Mouse (Mus musculus) embryo, embryonic 10 days (tissue): ENCODE data around the gene Gabarapl1.

Experiments used
- DNase-seq: peaks from one replicate; pipeline ENCODE4 v3.0.0-alpha.2; 2015; ENCODE audit warnings: low spot score

The Gabarapl1 gene

DNA sequence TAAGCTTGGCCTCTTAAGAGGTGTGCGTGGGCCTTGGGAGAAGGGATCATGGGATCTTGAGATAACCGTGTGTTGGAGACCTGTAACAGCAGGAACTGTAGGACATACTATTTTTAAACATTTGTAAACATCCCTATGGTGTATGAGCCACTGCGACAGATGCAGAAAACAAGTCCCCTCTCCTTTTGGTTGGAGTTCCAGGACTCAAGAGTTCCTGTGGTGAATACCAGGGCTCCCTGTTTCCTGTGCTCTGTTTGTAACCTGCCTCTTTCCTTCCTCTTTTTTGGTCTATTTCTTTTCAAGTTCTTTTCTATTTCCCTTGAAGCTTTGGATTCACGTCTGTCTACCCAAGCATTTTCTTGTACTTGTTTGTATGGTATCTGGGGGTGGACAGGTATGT is 2.8 kb downstream of the Gabarapl1 start:
- no peak for DNase-seq

DNA sequence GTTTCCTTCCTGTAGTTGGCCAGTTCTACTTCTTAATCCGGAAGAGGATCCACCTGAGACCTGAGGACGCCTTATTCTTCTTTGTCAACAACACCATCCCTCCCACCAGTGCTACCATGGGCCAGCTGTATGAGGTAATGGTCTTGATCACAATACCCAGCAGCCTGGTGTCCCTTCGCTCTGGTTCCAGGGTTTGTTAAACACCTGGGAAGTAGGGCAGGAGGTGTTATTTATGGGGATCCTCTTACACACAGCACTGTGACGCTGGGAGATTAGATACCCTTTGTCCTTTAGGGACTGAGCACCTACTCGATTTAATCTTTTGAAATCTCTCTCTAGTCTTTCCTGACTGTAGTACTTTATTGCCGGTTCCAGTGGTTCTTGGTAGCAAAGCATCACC is 5.6 kb downstream of the Gabarapl1 start:
- no peak for DNase-seq

DNA sequence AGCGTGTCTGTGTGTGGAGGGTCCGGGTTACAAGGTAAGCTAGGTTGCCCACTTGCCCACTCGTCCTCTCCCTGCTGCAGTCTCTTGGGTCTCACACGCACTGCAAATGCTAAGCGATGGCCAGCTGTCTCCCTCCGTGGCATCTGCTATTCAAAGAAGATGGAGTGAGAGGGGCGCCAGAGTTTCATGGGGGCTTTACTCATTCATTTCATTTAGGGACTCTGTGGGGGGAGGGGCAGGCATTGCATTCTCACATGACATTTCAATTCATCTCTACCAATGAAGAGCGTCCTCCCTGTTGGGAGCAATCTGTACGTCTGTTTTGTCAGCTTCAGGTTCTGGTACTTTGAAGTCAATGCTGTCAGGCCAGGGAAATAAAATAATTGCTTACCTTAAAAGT is 9.0 kb downstream of the Gabarapl1 start:
- DNase-seq = no peak

DNA sequence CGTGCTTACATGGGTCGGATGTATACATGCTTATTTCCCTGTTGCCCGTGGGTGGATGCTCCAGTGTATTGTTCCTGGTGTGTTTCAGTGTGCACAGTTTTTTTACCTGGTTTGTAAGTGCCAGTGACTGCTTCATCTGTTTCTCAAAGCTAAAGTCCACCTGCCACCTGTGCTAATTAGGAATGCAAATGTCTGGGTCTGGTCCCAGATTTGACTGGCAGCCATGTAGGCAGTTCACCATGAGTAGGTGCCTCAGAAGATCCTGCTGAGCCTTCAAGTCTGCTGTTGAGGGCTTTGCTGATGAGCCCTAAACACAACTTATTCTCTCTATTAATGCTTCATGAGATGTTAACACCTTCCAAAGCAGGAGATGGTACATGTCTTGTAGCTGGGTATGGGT is 9.6 kb downstream of the Gabarapl1 start:
- no peak for DNase-seq

DNA sequence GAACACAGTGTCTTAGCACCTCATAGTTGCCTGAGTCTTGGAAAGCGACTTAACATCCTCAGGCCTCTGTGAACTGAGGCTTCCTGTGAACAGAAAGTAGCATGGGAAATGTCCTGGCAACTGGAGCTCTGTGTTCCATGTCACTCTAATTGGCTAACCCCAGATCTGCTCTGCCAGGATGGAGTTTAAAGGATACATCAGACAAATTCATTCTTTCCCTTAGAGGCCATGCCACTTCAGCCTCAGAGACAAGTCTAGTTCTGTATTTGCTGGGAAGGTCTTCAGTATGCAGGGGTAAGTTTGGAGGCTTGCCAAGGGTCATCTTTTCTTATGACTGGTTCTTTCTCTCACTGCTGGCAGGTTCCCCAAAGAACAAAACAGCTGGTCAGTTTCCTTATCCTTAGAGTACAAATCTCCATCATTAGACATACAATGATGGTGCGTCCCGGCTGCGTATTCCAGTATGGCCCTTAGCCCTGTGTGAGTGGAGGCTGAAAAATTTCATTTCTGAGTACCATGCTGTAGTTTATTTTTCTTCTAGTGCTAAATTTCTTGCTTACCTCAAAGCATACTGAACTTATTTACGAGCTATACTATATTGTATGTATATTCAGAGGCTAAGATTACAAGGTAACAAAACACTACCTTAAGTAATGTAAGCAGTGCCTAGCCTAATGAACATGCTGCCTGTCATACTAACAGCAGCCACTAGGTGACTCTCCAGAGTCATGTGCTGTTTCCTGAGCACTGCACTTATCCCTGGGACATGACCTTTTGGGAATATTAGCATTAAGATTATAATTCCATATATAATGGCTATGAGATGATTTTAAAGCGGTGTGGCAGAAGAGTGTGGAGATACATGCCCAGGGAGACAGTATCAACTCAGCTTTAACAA is 11.0 kb downstream of the Gabarapl1 start:
- DNase-seq = peak; percentile 80

DNA sequence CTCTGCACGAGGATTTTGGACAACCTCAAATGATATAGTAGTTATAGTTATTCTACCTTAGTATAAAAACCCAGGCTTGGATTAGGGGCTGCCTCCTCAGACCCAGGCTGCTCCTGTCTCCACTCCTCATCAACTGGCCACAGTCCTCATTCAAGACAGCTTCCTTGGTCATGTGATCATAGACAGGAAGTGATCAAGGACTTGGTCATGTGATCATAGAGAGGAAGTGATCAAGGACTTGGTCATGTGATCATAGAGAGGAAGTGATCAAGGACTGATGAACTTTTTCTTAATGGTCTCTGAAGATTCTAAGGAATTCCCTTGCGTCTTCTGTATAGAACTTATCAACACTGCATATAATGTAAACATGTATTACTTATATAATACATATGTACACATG is 14.3 kb downstream of the Gabarapl1 start:
- no peak for DNase-seq

DNA sequence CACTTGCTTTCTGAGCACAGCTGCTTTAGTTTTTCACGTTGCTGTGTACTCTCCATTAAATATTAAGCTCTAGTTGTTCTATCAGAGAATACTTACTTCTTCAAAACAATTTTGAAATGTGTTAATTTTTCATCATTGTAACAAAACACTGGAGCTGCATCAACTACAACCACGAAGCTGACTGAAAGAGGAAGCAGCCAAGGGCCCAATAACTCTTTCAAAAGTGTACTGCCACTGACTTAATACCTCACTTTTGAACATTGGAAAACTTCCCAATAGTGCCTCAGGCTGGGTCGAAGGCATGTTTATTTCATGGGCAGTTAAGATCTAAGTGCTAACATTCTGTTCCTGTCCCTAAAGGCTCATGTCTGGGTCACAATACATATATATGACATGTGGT is 15.0 kb downstream of the Gabarapl1 start:
- no peak for DNase-seq

DNA sequence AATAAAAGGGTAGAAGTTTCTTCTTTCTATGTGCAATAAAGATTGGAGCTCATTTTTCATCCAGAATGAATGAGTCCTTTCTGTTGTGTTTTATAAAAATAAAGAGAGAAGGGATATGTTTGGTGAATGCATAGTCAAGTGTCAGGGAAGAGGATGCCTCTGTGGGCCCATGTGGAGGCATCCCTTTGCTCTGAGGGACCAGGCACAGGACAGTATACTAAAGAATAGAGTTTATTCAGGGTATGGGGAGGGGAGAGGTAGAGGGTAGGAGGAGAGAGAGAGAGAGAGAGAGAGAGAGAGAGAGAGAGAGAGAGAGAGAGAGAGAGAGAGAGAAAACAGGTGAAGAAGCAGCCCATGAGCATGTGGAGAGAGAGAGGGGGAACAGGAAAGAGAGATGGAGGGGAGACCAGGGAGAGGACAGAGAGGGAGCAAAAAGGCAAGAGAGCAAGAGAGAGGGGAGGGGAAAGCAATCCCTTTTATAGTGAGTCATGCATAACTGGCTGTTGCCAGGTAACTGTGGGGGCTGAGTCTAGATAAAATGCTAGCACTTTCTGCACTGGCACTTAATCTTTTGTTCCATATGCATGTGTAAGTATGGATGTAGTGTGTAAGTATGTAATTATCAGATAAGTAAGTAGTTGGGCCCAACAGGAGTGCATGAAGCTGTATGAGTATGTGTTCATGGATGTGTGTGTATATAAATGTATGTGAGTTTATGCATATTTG is 24.5 kb downstream of the Gabarapl1 start:
- peak; percentile 45 for DNase-seq

DNA sequence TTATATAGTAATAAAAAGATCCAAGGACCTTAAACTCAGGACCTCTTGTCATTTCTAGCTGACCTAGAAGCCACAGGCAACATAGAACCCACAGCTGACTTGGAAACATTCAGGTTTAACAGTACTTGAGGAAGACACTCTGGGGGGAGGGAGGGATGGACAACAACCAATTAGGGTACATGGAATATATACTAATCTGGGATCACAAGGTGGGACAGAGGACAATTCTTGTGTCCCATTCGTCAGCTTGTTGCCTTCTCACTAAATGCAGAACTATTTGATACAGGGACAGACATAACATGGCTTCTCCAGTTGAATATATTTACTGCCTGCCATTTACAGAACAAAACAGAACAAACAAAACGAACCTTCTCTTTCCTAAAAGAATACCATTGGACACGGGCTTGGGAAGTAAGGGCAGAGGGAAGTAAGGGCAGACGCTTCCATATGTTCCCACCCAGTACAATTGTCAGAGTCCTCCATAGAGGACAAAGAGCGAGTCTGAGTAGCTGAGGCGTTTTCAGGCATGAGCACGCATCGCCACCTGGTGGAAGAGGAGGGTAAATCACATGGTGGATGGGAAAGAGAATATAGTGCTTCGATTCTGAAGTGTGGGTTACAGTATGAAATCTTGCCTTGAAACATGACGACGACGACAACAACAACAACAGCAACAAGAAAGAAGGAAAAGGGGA is 26.1 kb downstream of the Gabarapl1 start:
- DNase-seq = peak; percentile 91

DNA sequence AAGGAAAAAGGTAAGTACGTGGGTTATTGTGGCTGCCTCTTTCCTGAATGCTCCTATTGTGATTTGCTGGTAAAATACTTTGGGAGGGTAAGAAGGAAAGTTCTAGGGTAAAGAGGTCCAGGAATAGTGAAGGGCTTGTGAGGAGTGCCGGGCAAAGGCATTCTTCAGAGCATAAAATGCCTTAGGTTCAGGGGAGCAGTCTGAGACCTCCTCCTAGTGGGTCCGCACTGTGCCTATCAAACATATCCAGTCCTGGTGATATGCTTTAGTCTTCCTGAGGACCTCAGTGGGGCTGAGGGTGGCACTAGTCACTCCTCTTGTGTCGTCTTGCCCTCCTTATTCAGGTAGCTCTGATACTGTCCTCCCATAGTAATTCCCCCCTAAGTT is 26.7 kb downstream of the Gabarapl1 start:
- no peak for DNase-seq

DNA sequence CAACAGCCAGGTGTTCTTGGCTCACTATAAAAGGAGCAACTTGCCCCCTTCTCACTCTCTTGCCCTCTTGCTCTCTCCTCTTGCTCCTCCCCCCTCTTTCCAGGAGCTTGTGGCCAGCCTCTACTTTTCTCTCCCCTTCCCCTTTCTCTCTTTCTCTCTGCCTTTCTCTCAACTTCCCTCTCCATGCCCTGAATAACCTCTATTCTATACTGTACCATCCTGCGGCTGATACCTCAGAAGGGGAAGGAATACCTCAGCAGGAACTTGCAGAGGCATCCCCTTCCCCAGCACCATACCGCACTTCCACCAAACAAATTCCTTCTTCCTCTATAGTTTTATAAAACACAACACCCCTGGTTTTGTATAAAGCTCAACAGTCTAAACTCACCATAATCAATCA is 32.3 kb downstream of the Gabarapl1 start:
- no peak for DNase-seq

DNA sequence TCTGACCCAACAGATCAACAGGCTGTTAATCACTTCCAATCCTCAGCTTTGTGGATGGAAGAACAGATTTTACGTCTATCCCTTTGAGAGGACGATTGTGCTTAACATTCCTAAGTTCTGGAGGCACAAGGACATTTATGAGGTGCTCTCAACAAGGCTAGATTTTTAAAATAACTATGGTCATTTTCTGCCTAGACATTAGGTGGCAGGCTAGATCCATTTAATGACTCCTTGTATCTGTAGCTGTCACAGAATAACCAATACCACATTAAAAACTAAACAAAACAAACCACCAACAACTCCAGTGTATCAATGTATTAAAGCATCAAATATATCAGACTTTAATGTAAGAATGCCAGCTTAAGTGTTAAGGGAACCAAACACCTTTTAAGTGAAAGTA is 42.4 kb downstream of the Gabarapl1 start:
- no peak for DNase-seq

DNA sequence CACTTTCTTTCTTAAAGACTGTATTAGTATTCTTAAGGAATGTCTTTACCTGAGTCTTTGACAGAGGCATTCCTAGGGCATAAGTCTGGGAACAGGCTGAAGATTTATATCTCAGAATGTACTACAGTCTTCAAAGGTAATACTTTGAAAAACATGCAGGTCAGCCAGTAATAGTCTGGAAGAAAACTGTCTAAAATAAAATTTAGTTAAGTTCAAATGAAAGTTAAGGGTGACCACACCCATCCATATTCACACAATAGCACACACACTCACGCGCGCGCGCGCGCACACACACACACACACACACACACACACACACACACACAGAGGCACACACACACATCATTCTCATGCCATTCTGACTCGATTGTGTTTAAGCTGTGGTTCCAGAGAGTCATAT is 44.6 kb downstream of the Gabarapl1 start, which contains the start of gene Klre1:
TSS of gene Klre1 (plus strand) at position 301 of the 400 bp plus-strand sequence.
- DNase-seq = no peak

DNA sequence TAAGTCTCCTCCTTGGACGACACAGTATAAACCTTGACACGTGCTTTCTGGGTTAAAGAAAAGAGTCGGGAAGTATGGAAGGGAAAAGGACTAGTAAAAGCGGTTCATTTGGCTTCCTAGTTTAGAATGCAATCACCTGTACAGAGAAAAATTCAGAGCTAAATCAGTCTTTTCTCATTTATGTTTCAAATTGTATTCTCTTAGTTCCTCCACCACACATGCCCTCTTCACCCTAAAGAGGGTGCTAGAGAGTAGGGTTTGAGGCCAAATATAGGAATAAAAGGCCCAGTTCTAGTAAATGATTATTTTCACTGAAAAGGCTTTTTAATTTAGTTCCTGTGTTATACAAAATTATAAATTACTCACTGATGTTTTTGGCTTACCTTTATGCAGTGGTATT is 48.3 kb downstream of the Gabarapl1 start:
- DNase-seq = peak; percentile 9

DNA sequence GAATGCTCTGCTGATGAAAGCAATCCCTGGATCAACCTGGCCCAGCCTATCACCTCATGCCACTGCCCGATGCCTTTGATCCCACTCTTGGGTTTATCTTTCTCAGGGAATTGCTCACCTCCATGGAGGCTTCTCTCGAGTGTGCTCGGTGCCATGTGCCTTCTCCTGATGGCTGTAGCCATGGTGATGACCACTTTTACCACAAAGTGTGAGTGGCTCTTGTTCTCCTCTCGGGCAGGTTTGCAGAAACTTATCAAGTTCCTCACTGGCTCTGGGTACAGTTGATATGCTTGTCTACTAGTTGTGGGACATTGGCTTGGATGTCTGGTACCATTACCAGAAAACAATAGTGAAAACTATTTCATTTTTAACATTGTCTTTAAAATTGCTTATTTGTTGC is 48.9 kb downstream of the Gabarapl1 start:
- DNase-seq = no peak

DNA sequence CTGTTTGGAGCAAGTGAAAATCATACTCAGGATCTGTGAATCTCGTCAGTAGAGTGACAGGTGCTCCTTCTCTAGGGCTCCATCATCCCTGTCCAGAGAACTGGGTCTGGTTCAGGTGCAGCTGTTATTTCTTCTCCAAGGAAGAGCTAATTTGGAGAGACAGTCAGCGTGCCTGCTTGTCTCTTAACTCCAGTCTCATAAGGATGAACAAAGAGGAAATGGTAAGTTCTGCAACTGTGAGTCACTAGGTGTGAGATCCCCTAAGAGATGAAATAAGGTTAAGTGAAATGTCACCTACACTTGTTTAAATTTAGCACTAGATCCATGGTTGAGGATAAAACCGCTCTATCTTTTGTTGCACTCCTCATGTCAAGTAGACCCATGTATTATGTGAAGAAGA is 50.1 kb downstream of the Gabarapl1 start:
- DNase-seq = no peak

DNA sequence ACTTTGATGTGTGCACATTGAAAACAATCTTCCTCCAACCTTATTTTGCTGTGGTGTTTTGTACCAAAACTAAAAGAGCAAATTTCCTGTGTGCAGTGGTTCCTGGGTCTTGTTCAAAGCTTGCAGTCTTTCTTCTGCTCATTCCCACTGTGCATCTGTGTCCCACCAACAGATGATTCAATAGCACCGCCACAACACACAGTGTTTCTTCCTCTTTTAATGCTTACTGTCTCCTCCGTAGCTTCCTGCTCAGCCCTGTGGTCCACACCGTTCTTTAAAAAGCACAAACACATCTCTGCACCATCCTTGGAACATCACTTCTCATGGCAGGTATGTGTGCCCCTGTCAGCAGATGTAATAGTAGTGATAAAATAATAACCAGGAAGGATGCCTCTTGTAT is 58.5 kb downstream of the Gabarapl1 start, which contains the start of gene Klrd1:
TSS of gene Klrd1 (plus strand) at position 275 of the 400 bp plus-strand sequence.
- no peak for DNase-seq
